Mouse (Mus musculus) neural tube, embryonic 11.5 days (tissue): ENCODE measurements at regions not wholly inside any gene's neighbourhood (a gene's known extent, or its start where the extent isn't known, plus 50 kb on each side); places are given as distances from the start of the nearest gene placed in this dataset.

Experiments
- ATAC-seq: fragments of 200-750 bp; cut with Nextera tagmentation; 2 replicates; pipeline ENCODE4 v1.8.0; 2017; ENCODE audit warnings: moderate number of reproducible peaks, mild to moderate bottlenecking, moderate TSS enrichment, moderate library complexity; ENCODE audit not compliant: insufficient read depth, low FRiP score, low TSS enrichment
- DNase-seq: peaks from one replicate; pipeline ENCODE4 v3.0.0-alpha.2; 2015; ENCODE audit warnings: low spot score
- H3K27ac ChIP-seq: fragments of 300-500 bp; sonication (generic); 2 replicates; pipeline ENCODE4 v1.5.1; 2014; ENCODE audit warnings: low read depth, mild to moderate bottlenecking, low read length
- H3K27me3 ChIP-seq: fragments of 300-500 bp; sonication (generic); 2 replicates; pipeline ENCODE4 v1.6.1; 2014; ENCODE audit warnings: mild to moderate bottlenecking, low read length, mixed read lengths; ENCODE audit not compliant: control insufficient read depth, insufficient read depth
- H3K36me3 ChIP-seq: fragments of 300-500 bp; sonication (generic); 2 replicates; pipeline ENCODE4 v1.6.1; 2014; ENCODE audit warnings: mild to moderate bottlenecking, low read length, moderate library complexity, mixed read lengths; ENCODE audit not compliant: control insufficient read depth, insufficient read depth
- H3K4me1 ChIP-seq: fragments of 300-500 bp; sonication (generic); 2 replicates; pipeline ENCODE4 v1.6.1; 2014; ENCODE audit warnings: low read length, mixed read lengths; ENCODE audit not compliant: control insufficient read depth, insufficient read depth
- H3K4me2 ChIP-seq: fragments of 300-500 bp; sonication (generic); 2 replicates; pipeline ENCODE4 v1.6.1; 2014; ENCODE audit warnings: low read depth, mild to moderate bottlenecking, moderate library complexity
- H3K4me3 ChIP-seq: fragments of 300-500 bp; sonication (generic); 2 replicates; pipeline ENCODE4 v1.5.1; 2014; ENCODE audit warnings: low read depth, low read length
- H3K9ac ChIP-seq: fragments of 300-500 bp; sonication (generic); 2 replicates; pipeline ENCODE4 v1.6.1; 2014; ENCODE audit warnings: mild to moderate bottlenecking, low read length
- H3K9me3 ChIP-seq: fragments of 300-500 bp; sonication (generic); 2 replicates; pipeline ENCODE4 v1.6.1; 2016; ENCODE audit warnings: low read length; ENCODE audit not compliant: control insufficient read depth
- WGBS: fragments of 180-500 bp; shearing (Covaris S2); extraction: QIAGEN DNeasy Blood & Tissue Kit; methylation state at CpG from one replicate; pipeline ENCODE4 v1.1.7; 2014; 5-methylcytosine and 5-hydroxymethylcytosine counted together

GRCm38 (mm10) chr3:147070972-147071371, 218.8 kb downstream of the Ttll7 start:
- no peak for DNase-seq
- Histone ChIP-seq H3K27ac (no peak overlapping the region), H3K9me3 (no peaks in the 10 kb centered on the region), H3K4me3 (no peak overlapping the region), H3K27me3 (no peaks in the 10 kb centered on the region), H3K9ac (no peak overlapping the region), H3K4me1 (no peaks in the 10 kb centered on the region), H3K36me3 (no peaks in the 10 kb centered on the region), H3K4me2 (no peak overlapping the region)
- 92% methylated on average over 2 of the region's 2 CpGs for WGBS
- ATAC-seq, result no peak

GRCm38 (mm10) chr3:147080197-147080596, 228.0 kb downstream of the Ttll7 start:
- ATAC-seq, result no peak
- H3K27me3 ChIP-seq, result no peaks in the 10 kb centered on the region
- 88% methylated on average over 3 of the region's 3 CpGs for whole genome bisulfite sequencing
- no peak overlapping the region for H3K4me3 ChIP-seq
- H3K36me3 ChIP-seq, result no peaks in the 10 kb centered on the region
- H3K4me2 ChIP-seq, result no peak overlapping the region
- H3K27ac ChIP-seq, result no peak overlapping the region
- peaks cover 8% of the 10 kb centered on the region; the same call in 1 of the 2 replicates for H3K4me1 ChIP-seq
- H3K9me3 ChIP-seq, result no peaks in the 10 kb centered on the region
- DNase-seq, result no peak
- H3K9ac ChIP-seq, result no peak overlapping the region

- Histone ChIP-seq H3K36me3 (no peaks in the 10 kb centered on the region), H3K9me3 (no peaks in the 10 kb centered on the region), H3K9ac (no peak overlapping the region), H3K4me1 (peaks cover 8% of the 10 kb centered on the region; the same call in 1 of the 2 replicates), H3K4me2 (no peak overlapping the region), H3K4me3 (no peak overlapping the region), H3K27ac (no peak overlapping the region), H3K27me3 (no peaks in the 10 kb centered on the region)
- WGBS, result 85% methylated on average over 4 of the region's 4 CpGs
- ATAC-seq, result no peak
- DNase-seq, result no peak
Observed at GRCm38 (mm10) chr3:147080768-147081448, 228.7 kb downstream of the Ttll7 start.

- Histone ChIP-seq H3K27me3 (no peaks in the 10 kb centered on the region), H3K4me2 (no peak overlapping the region), H3K4me1 (peaks cover 8% of the 10 kb centered on the region; the same call in 1 of the 2 replicates), H3K4me3 (no peak overlapping the region), H3K9ac (no peak overlapping the region), H3K9me3 (no peaks in the 10 kb centered on the region), H3K36me3 (no peaks in the 10 kb centered on the region), H3K27ac (no peak overlapping the region)
- 67% methylated on average over 9 of the region's 9 CpGs for WGBS
- ATAC-seq (no peak), DNase-seq (no peak)
Observed at GRCm38 (mm10) chr3:147081763-147082162, 229.6 kb downstream of the Ttll7 start.

GRCm38 (mm10) chr3:147082255-147082943, 230.2 kb downstream of the Ttll7 start:
- no peak overlapping the region for H3K4me3 ChIP-seq
- no peak overlapping the region for H3K4me2 ChIP-seq
- ATAC-seq, result peak; percentile 59
- WGBS, result 14% methylated on average over 7 of the region's 7 CpGs
- no peak overlapping the region for H3K27ac ChIP-seq
- no peaks in the 10 kb centered on the region for H3K36me3 ChIP-seq
- peaks cover 8% of the 10 kb centered on the region; the same call in 1 of the 2 replicates for H3K4me1 ChIP-seq
- H3K9me3 ChIP-seq, result no peaks in the 10 kb centered on the region
- H3K27me3 ChIP-seq, result no peaks in the 10 kb centered on the region
- H3K9ac ChIP-seq, result no peak overlapping the region
- DNase-seq, result peak; percentile 59

GRCm38 (mm10) chr3:147083374-147083773, 231.2 kb downstream of the Ttll7 start:
- H3K4me1 ChIP-seq, result peaks cover 8% of the 10 kb centered on the region; the same call in 1 of the 2 replicates

GRCm38 (mm10) chr3:147083823-147084222, 231.7 kb downstream of the Ttll7 start:
- Histone ChIP-seq H3K36me3 (no peaks in the 10 kb centered on the region), H3K9me3 (no peaks in the 10 kb centered on the region), H3K4me1 (peaks cover 8% of the 10 kb centered on the region; the same call in 1 of the 2 replicates), H3K27me3 (no peaks in the 10 kb centered on the region), H3K4me2 (no peak overlapping the region), H3K9ac (no peak overlapping the region), H3K27ac (no peak overlapping the region; the same call in 1 of the 2 replicates), H3K4me3 (no peak overlapping the region)
- WGBS, result 47% methylated on average over 4 of the region's 4 CpGs
- ATAC-seq (no peak), DNase-seq (no peak)

More at GRCm38 (mm10) chr3:147083374-147083773, 231.2 kb downstream of the Ttll7 start:
- no peak overlapping the region; the same call in 1 of the 2 replicates for H3K27ac ChIP-seq
- H3K4me2 ChIP-seq, result no peak overlapping the region
- H3K4me3 ChIP-seq, result no peak overlapping the region
- no peaks in the 10 kb centered on the region for H3K9me3 ChIP-seq
- H3K36me3 ChIP-seq, result no peaks in the 10 kb centered on the region
- H3K27me3 ChIP-seq, result no peaks in the 10 kb centered on the region
- no peak overlapping the region for H3K9ac ChIP-seq
- DNase-seq (no peak), ATAC-seq (0 out of 2 replicates have a peak, but pooled peaks have one; percentile 37)
- 20% methylated on average over 11 of the region's 11 CpGs for WGBS

- no peaks in the 10 kb centered on the region for H3K9me3 ChIP-seq
- no peaks in the 10 kb centered on the region for H3K27me3 ChIP-seq
- no peak overlapping the region for H3K9ac ChIP-seq
- ATAC-seq (no peak), DNase-seq (no peak)
- H3K4me2 ChIP-seq, result no peak overlapping the region
- peaks cover 8% of the 10 kb centered on the region; the same call in 1 of the 2 replicates for H3K4me1 ChIP-seq
- H3K36me3 ChIP-seq, result no peaks in the 10 kb centered on the region
- H3K4me3 ChIP-seq, result no peak overlapping the region
- H3K27ac ChIP-seq, result no peak overlapping the region
- WGBS, result 47% methylated on average over 9 of the region's 9 CpGs
Observed at GRCm38 (mm10) chr3:147084624-147085189, 232.5 kb downstream of the Ttll7 start.
